Mouse (Mus musculus) G1E-ER4 (cell line): Measurements from ENCODE around the gene Gm4491. TPM values are rescaled to one million over a fixed set of nuclear protein-coding genes. Genes with fewer than 3 reads are reported as not detected.

ENCODE experiments used
- GATA1 ChIP-seq: IDR thresholded peaks from one replicate; pipeline ENCODE4 v1.8.0; 2012; ENCODE audit warnings: low read length, inconsistent platforms
- polyA plus RNA-seq: library from polyadenylated mRNA; stranded (reverse); fragments of >175 nt; gene quantifications from 2 replicates; pipeline ENCODE4 v1.2.3, GENCODE M21; 2012

Gm4491 gene
- polyA plus RNA-seq, 1 experiment, result not detected

DNA sequence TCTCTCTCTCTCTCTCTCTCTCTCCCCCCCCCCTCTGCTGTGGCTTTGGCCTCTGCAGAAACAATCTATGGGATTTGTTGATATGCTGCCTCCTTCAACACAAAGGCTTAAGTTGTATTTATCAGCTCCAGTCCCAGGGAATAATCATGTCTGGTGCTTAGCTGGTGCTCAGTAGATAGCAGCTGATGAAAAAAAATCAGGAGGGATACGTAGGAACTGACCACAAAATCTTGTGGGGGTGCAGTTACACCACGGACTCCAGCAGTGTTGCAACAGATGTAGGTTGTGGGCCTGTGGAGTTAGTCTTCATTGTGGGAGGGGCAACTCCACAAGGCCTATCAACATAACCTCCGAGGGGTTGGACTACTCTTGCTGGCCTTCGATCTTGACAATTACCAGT, 19.8 kb downstream of the Gm4491 start:
- TF ChIP-seq GATA1, result no peak

DNA sequence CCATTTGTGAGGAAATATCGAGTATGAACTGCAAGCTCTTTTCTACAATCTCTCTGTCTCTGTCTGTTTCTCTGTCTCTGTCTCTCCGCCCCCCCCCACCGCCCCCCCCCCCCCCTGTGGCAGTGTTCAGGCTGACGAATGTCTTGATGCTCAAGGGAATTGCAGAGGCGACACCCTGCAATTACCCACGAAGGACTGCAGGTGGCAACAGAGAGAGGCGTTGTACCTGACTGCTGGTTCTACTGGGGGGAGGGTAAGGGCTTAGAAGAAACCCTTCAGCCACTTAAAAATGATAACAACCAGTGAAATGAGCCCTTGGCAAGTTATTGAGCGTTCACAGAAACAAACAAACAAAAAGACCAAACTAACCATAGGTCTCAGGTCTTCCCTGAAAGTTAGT, 22.7 kb downstream of the Gm4491 start:
- TF ChIP-seq GATA1, result no peak

DNA sequence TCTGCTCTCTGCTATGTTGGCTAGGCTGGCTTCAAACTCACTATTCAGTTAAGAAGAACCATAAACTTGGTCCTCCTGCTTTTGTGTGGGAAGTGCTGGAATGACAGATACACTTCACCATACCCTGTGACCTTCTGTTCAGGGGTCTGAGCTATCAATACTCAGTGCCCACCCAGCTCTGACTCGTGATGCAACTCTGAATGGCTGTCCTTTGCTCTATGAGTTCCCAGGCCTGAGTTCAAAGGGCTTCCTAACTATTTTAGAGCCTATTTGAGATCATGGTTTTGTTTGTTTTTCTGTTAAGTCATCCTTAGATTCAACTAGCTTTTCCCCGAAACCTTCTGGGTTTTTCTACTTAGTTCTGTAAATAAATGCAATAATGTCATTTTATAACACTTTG, 25.7 kb downstream of the Gm4491 start:
- TF ChIP-seq GATA1, result no peak

DNA sequence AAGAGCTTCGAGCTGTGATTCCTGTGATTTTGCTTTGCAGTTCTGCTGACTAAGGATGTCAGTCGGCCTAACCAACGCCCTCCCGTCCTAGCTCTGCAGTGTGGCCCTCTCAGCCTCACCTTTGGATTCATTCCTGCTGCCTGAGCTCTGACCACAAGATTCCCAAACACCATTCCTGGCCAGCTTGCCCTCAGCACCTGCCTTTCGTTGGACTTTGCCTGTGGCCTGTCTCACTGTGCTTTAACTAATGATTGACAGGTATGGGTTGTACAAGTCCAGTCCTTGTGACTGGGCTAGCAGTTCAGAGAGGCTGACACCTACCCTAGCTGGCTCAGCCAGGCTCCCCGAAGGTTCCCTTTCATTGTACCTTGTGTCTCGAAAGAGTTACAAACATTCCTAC, 26.6 kb downstream of the Gm4491 start:
- no peak for TF ChIP-seq GATA1

DNA sequence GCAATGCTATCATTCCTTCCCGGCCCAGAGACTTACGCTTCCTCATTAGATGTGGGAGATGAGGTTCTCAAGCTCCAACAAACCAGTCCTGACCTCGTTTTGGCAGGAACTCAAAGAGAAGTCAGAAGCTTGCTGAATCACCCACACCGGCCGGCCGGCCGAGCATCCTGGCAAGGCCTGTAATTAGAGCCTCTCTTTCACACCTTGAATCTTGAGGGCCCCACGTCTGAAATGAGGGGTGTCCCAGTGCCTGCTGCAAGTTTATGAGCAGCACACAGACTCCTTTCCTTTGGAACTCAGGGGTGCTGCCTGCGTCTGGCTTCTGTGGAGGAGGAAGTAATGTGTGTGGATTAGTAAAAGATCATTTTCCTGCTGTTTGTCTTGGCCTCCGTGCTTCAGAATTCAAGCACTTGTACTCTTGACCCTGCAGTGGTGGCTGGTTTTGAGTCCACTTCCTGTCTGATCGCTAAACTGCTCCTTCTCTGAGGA, 31.5 kb downstream of the Gm4491 start:
- no peak for TF ChIP-seq GATA1

DNA sequence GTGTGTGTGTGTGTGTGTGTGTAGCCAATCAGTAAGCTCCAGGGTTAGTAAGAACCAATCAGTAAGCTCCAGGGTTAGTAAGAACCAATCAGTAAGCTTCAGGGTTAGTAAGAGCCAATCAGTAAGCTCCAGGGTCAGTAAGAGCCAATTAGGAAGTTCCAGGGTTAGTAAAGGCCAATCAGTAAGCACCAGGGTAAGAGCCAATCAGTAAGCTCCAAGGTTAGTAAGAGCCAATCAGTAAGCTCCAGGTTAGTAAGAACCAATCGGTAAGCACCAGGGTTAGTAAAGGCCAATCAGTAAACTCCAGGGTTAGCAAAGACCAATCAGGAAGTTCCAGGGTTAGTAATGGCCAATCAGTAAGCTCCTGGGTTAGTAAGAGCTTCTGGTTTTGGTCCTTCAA, 32.8 kb downstream of the Gm4491 start:
- no peak for TF ChIP-seq GATA1

DNA sequence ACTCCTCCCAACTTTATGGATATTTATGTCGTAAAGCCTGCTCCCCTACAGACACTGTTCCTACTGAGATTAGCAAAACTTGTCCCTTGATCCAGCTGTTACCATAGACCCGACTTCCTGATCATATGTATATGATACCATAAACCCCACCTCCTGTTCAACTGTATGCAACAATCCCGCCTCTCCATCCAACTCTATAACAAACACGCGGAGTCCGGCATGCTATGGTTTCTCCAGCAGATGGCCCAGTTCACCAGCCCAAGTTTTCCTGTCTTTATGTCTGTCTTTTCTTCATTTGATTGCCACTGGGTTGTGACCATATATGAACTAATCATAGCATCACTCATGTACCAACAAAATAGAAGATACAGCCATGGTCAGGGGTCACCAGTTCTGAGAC, 40.1 kb downstream of the Gm4491 start:
- TF ChIP-seq GATA1, result no peak

DNA sequence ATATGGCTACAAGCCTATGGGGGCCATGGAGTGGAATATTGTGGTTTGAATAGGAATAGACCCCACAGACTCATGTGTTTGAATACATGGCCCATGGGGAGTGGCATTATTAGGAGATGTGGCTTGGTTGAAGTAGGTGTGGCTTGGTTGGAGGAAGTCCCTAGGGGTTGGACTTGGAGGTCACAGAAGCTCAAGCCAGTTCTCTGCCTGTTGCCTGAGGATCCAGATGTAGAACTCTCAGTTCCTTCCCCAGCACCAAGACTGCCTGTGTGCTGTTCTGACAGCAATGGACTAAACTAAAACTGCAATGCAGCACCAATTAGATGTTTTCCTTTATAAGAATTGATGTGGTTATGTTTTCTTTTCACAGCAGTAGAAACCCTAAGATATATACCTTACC, 49.6 kb downstream of the Gm4491 start:
- no peak for TF ChIP-seq GATA1

Other genes with a start within 250 kb of the Gm4491 start
- 1.4 and 2.2 TPM in 2 replicates for gene Zmym2, start 229.2 kb downstream of the Gm4491 start, polyA plus RNA-seq
- gene Gja3, start 57.8 kb downstream of the Gm4491 start, polyA plus RNA-seq, result not detected in 2 replicates
- not detected in 2 replicates for gene Gjb2, start 11.2 kb downstream of the Gm4491 start, polyA plus RNA-seq
- gene Gjb6, start 17.7 kb upstream of the Gm4491 start, polyA plus RNA-seq, result not detected in 2 replicates